Mouse (Mus musculus) C2C12 (cell line): Measurements from ENCODE around the gene Slc16a14.

ENCODE experiments used
- CEBPB ChIP-seq: IDR thresholded peaks from one replicate; pipeline ENCODE4 v1.6.1; 2011; ENCODE audit warnings: low read depth, mild to moderate bottlenecking, control low read depth, moderate library complexity
- CTCF ChIP-seq: IDR thresholded peaks from one replicate; pipeline ENCODE4 v1.5.1; 2011; ENCODE audit not compliant: control insufficient read depth, insufficient read depth, insufficient read length
- MAX ChIP-seq: IDR thresholded peaks from one replicate; pipeline ENCODE4 v1.6.1; 2011; ENCODE audit warnings: mild to moderate bottlenecking, control low read depth
- MYOD1 ChIP-seq: IDR thresholded peaks from one replicate; pipeline ENCODE4 v1.6.1; 2011; ENCODE audit warnings: low read depth; ENCODE audit not compliant: control insufficient read depth, insufficient read length
- MYOG ChIP-seq: IDR thresholded peaks from one replicate; pipeline ENCODE4 v1.6.1; 2011; ENCODE audit not compliant: control insufficient read depth, insufficient read length; ENCODE audit errors: extremely low read depth
- USF1 ChIP-seq: IDR thresholded peaks from one replicate; pipeline ENCODE4 v1.6.1; 2011; ENCODE audit warnings: low read depth, mild to moderate bottlenecking, control low read depth, moderate library complexity

- no peak for TF ChIP-seq CTCF
- TF ChIP-seq CEBPB = no peak
- TF ChIP-seq USF1 = no peak
- no peak for TF ChIP-seq MAX
- no peak for TF ChIP-seq MYOG
- TF ChIP-seq MYOD1 = no peak
Measured at GRCm38 (mm10) chr1:84939466-84939865, 4.5 kb upstream of the Slc16a14 start.
